Mouse (Mus musculus) sigmoid colon, adult 10 weeks (tissue): Measurements from ENCODE around the gene Vmn1r198. TPM values are rescaled to one million over a fixed set of nuclear protein-coding genes. Genes with fewer than 3 reads are reported as not detected.

Experiments used
- polyA plus RNA-seq: library from polyadenylated mRNA; stranded (reverse); fragments of 350-450 nt; fragmentation: Illumina TruSeq; extraction: RNeasy Lipid Tissue Mini Kit (QIAGEN cat#74804); gene quantifications from one replicate; pipeline ENCODE4 v1.2.3, GENCODE M21; 2014; ENCODE audit warnings: low read depth, low replicate concordance

Gene Vmn1r198
- polyA plus RNA-seq, result not detected

GRCm38 (mm10) chr13:22350064-22350463, at the start of gene Vmn1r198:
Gene Vmn1r198, plus strand, starts transcription at chr13:22350364.

GRCm38 (mm10) chr13:22324289-22324688, 25.9 kb upstream of the Vmn1r198 start, which contains the start of gene Vmn1r197:
Gene Vmn1r197, plus strand, starts transcription at chr13:22324589.

GRCm38 (mm10) chr13:22379518-22379917, 29.4 kb downstream of the Vmn1r198 start, which contains the start of gene Vmn1r199:
Gene Vmn1r199, plus strand, starts transcription at chr13:22379818.

GRCm38 (mm10) chr13:22390073-22390472, 39.9 kb downstream of the Vmn1r198 start, which contains the start of gene Vmn1r200:
Gene Vmn1r200, plus strand, starts transcription at chr13:22390373.

Other genes with a start within 250 kb of the Vmn1r198 start
- gene Vmn1r189, start 244.5 kb upstream of the Vmn1r198 start, polyA plus RNA-seq, result not detected
- not detected for gene Vmn1r191, start 166.4 kb upstream of the Vmn1r198 start, polyA plus RNA-seq
- not detected for gene Vmn1r192, start 159.2 kb upstream of the Vmn1r198 start, polyA plus RNA-seq
- not detected for gene Vmn1r193, start 127.2 kb upstream of the Vmn1r198 start, polyA plus RNA-seq
- not detected for gene Vmn1r194, start 106.1 kb upstream of the Vmn1r198 start, polyA plus RNA-seq
- not detected for gene Vmn1r195, start 79.8 kb upstream of the Vmn1r198 start, polyA plus RNA-seq
- gene Vmn1r196, start 60.4 kb upstream of the Vmn1r198 start, polyA plus RNA-seq, result not detected
- not detected for gene Vmn1r197, start 25.8 kb upstream of the Vmn1r198 start, polyA plus RNA-seq
- gene Vmn1r199, start 29.5 kb downstream of the Vmn1r198 start, polyA plus RNA-seq, result not detected
- gene Vmn1r200, start 40.0 kb downstream of the Vmn1r198 start, polyA plus RNA-seq, result not detected
- gene Vmn1r201, start 121.6 kb downstream of the Vmn1r198 start, polyA plus RNA-seq, result not detected
- not detected for gene Vmn1r202, start 155.0 kb downstream of the Vmn1r198 start, polyA plus RNA-seq
- not detected for gene Vmn1r203, start 167.8 kb downstream of the Vmn1r198 start, polyA plus RNA-seq
- not detected for gene Vmn1r204, start 202.8 kb downstream of the Vmn1r198 start, polyA plus RNA-seq
- gene Vmn1r205, start 242.6 kb downstream of the Vmn1r198 start, polyA plus RNA-seq, result not detected